Mouse (Mus musculus) gonadal fat pad, adult 2 months (tissue): ENCODE measurements around the gene Atf6b. TPM values are rescaled to one million over a fixed set of nuclear protein-coding genes. Genes with fewer than 3 reads are reported as not detected.

ENCODE experiments used
- DNase-seq: peaks from one replicate; pipeline ENCODE4 v3.0.0-alpha.2; 2012; ENCODE audit warnings: low read depth
- polyA plus RNA-seq: library from polyadenylated mRNA; depleted of rRNA; stranded (reverse); fragments of >200 nt; gene quantifications from 2 replicates; pipeline ENCODE4 v1.2.3, GENCODE M21; 2012

Gene Atf6b
- polyA plus RNA-seq, 1 experiment = 87.8 TPM

DNA sequence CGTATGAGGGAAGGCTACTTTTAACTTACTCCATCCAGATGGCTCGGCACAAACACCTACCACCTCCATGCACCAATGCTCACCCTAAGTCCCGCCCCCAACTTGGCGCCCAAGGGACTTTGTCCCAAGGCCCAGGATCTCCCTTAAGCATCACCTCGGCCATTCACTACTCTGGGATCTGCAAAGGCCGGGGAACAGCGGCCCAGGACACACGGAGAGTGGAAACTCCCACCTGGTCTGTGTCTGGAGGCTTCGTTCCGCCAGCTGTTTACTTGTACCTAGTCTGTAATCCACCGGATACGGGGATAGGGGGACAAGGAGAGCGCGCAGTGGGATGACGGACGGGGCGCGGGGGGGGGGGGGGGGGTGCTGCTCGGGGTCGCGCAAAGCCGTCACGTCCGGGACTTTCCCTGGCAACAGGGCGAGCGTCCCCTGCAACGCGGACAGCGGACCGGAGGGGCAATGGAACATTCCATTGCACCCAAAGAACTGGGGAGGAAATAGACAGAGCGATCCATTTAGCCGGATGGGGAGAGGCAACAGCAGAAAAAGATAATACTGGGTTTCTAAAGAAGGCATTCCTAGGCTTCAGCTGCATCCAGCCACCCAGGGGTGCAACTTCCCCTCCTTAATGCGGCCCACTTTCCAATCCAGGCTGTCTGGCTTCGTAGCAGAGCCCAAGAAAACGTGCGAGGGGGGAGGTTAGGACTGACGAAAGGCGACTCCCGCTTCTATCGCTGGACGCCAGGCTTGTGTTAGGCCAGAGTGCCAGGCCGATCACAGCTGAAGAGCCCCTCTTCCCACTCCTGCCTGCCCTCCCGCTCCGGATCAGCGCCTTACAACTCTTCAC lies 19.6 kb upstream of the Atf6b start:
- DNase-seq = no peak

- DNase-seq = no peak
Observed at GRCm38 (mm10) chr17:34627943-34628643, 18.9 kb upstream of the Atf6b start, which contains the start of gene Ppt2. Ppt2 (minus strand) TSS chr17:34628510.

DNA sequence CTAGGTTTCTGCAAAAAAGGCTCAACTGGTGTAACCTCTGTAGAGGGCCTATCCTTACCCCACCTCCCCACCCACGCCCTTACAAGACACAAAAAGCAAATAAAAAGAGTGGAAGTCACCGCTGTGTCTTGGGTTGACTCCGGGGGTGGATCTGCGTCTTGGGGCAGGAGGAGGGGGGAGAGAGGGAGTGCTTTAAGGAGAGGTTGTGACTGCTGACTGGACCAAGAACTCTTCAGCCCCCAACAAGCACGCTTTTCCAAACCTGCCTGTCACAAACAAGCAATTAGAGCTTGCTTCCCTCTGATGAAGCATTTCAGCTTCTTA lies 18.3 kb upstream of the Atf6b start:
- no peak for DNase-seq

- DNase-seq = no peak
Observed at GRCm38 (mm10) chr17:34629221-34629751, 17.7 kb upstream of the Atf6b start, which contains the start of gene Prrt1. Prrt1 (plus strand) TSS chr17:34629533.

DNA sequence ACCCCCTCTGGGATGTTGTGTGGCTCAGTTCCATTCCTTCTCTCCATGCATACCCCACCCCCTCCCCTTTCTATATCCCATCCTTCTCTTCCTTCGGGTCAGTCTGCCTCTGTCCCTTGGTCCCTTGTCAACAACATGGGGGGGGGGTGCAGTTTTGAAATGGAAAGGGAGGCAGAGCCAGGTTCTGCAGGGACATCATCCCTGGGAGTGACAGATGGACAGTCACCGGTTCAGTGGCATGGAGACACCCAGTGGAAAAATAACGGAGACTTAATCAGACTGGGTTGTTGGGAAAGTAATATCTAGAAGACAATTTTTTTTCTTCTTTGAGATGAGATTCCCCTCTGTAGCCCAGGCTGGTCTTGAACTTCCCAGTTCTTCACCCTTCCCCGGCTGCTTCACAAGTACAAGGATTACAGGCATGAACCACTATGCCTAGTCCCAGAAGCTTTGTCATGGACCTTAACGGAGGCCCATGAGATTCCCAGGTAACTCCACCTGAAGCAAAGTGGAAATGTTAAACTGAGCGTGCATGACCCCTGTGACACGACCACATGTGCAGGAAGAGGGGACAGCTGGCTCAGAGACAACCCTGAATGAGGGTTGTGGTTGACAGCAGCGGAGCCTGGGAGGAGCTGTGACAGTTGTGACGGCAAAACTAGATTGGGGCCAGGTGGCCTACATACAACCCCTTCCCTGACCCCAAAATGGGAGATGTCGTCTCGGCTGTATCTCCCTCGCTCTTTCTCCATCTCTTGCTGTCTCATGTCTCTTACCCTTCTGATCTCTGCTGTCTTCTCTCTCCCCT lies 16.9 kb upstream of the Atf6b start:
- DNase-seq = no peak

GRCm38 (mm10) chr17:34630761-34631301 lies 16.1 kb upstream of the Atf6b start:
- no peak for DNase-seq

GRCm38 (mm10) chr17:34631647-34632046 lies 15.3 kb upstream of the Atf6b start:
- no peak for DNase-seq

DNA sequence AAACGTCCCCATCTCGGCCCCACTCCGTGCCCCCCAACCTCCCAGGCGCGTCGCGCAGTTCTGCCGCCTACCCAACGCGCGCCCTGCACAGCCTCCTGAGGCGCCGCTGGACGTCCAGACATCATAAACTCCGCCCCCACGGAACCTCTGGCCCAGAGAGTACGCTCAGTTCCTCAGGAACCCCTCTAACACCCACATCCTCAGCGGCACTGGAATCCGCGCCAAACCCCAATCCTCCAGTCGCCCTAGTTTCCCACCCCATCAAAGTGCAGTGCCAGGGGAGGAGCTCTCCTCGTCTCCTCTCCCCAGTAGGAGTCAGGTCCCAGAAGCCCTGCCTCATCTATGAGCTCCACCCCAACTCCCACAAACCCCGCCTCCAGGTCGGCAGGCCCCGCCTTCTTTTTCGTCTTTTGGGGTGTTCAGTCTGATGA lies 14.7 kb upstream of the Atf6b start:
- DNase-seq = no peak

DNA sequence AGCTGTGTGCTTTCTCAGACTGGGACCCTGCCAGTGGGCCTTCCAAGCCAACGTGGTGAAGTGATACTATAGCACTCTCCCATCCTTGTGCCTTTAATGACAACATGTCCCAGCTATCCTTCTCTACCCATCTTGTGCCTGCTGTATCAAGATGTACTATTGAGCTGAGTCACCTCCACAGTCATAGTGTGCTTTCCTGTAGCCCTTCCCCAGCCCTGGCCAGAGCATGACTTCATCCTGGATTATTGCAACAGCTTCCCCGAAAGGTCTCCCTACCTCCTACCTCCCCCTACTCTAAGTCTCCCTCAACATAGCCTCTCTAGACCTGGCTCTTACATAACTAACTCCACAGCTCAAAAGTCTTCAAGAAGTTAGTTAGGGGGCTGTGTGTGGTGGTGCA lies 11.3 kb upstream of the Atf6b start:
- no peak for DNase-seq

- no peak for DNase-seq
Observed at GRCm38 (mm10) chr17:34637459-34637858, 9.5 kb upstream of the Atf6b start.

DNA sequence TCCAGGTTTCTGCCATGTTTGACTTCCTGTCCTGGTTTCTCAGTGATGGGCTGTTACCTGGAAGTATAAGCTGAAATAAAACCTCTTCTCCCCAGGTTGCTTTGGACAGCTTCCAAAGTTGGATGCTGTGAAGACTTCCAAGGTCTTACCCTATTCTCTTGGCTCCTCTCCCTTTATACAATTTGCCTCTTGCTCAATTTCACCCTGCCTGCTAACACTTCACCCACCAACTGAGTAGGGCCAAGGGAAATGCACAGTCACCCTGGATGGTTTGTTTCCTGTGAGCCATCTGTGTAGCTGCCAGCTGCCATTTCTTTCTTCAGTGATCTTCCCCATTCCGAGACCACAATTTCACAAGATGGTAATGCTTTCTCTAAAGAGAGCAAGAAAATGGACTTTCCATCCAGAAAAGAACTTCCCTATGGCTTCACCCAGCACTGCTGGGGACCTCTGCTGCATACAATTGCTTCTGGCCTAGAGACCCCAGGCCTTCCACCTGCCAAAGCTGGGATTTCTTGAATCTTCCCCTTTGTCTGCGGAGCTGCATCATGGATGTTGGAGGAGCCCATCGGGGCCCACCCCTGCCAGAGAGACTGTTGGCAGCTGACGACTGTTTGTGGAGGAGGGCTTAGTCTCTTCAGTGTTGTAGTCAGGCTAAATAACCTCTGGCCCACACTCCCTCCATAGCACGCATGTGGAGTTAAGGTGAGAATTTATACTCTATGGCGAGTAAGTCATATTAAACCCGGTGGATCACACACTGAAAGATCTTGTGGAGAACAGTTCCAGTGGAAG lies 7.3 kb upstream of the Atf6b start:
- peak; percentile 83 for DNase-seq

GRCm38 (mm10) chr17:34640778-34641601 lies 6.0 kb upstream of the Atf6b start:
- no peak for DNase-seq

GRCm38 (mm10) chr17:34641945-34642344 lies 5.0 kb upstream of the Atf6b start:
- no peak for DNase-seq

DNA sequence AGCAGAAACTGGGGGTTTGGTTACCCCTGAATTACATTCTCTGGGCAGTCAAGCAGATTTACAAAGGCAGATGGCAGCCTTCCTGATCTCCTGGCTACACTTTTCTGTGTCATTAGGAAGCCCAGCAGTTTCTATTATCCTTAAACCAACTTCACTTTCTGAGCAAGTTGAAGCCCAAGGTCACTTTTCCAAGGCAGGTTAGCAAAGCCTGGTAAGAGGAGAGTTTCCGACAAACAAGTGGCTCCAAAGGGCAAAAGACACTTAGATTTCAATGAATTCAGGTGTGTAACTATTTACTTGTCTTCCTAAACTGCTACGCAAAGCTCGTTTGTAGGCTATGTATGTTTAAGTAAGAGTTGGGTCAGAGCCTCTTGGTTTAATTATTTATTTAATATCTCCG lies 3.6 kb upstream of the Atf6b start:
- no peak for DNase-seq

GRCm38 (mm10) chr17:34643944-34644343 lies 3.0 kb upstream of the Atf6b start:
- no peak for DNase-seq

DNA sequence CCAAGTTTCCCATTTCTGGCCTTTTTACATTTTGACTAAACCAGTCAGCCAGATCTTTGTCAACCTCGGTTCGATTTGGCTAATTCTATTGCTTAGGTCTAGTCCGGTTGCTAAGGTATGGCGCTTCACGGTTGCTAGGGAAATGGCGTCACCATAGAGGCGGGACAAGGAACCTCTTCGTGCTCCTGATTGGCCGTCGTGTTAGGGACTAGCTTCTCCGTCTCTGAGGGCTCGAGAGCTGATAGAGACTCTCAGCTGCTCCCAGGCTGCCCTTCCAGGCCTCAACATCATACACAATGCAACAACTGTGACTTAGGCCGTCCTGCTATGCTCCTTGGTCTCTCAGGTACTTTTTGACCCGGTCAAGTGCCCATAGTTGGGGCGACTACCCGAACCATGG lies 2.3 kb upstream of the Atf6b start, which contains the start of gene Fkbpl:
TSS of gene Fkbpl (plus strand) at position 157 of the 400 bp plus-strand sequence.
- DNase-seq = peak; percentile 88

GRCm38 (mm10) chr17:34645256-34645829 lies 1.6 kb upstream of the Atf6b start:
- DNase-seq = no peak

- no peak for DNase-seq
Observed at GRCm38 (mm10) chr17:34645831-34646511, 975 bp upstream of the Atf6b start.
